Mouse (Mus musculus): ENCODE results near the gene Thbd. TPM values are rescaled to one million over a fixed set of nuclear protein-coding genes. Genes with fewer than 3 reads are reported as not detected.

The Thbd gene
- polyA plus RNA-seq, 1 experiment from 2014 or later = 8.8 TPM

DNA sequence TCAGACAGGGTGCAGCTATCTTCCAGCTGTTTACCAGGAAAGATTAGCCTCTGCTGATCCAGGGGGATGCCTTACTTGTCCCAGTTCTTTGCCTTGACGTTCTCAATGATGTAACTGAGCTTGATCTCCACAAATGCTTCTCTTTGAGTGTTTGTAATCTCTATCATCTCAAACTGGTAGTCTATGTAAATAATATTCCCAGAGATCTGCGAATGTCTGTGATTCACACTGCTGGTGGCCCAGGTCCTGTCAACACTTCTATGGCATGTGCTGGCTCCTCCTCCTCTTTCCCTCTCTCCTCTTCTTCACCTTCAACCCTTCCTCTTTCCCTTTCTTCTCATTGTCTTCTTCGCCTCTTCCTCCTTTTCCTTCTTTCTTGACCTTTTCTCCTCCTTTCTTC is 11.2 kb upstream of the Thbd start:
- Histone ChIP-seq H3K4me2 (no peak overlapping the region), H3K4me3 (no peak overlapping the region), H3K27me3 (no peaks in the 10 kb centered on the region), H3K36me3 (no peaks in the 10 kb centered on the region), H3K27ac (no peak overlapping the region), H3K9ac (no peak overlapping the region), H3K4me1 (replicated peaks) (no peaks in the 10 kb centered on the region), H3K9me3 (no peaks in the 10 kb centered on the region)
- WGBS = 84% methylated on average over 3 of the region's 3 CpGs
- no peak for ATAC-seq (ENCODE audit: low FRiP score)

DNA sequence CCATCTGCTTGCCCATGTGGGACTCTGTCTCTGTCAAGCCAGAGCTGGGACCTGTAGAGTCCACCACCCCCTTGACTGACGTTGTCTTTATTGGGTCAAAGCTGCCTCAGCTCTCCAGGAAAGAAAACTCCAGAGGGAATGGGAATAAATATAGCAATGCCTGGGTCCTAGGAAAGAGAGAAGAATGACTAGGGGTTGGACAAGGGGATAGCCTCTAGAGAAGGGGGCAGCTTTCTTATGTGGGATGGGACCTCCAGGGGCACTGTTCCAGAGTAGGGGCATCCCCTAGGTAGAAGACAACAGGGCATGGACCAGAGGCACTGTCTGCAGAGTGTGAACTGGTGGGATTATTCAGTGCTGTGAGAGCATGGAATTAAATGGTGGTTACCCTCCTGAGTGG is 1.8 kb upstream of the Thbd start:
- ATAC-seq (ENCODE audit: low FRiP score) = no peak
- H3K4me3 ChIP-seq = no peak overlapping the region
- no peaks in the 10 kb centered on the region for H3K36me3 ChIP-seq
- no peaks in the 10 kb centered on the region for H3K9me3 ChIP-seq
- H3K27me3 ChIP-seq = peaks cover 48% of the 10 kb centered on the region
- WGBS = 90% methylated on average over 1 of the region's 1 CpGs
- no peak overlapping the region for H3K4me2 ChIP-seq
- peaks cover 30% of the 10 kb centered on the region for H3K4me1 ChIP-seq (replicated peaks)
- H3K27ac ChIP-seq = no peak overlapping the region
- no peak overlapping the region for H3K9ac ChIP-seq

DNA sequence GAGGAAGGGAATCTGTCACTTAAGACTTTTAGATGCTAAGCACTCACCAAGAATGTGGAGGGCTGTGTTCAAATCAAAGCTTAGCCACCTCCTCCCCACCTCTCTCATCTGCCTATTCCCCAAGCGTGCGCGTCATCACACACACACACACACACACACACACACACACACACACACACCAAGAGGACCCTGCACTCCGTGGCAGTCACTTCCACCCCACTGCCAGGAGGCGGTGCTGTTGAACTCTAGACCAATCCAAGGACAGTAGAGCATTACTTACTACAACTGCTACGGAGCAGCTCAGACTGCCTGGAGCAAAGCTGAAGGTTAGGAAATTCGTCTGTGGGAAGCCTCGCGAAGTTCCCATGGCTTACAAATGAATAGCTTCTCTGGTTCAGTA is 1.2 kb upstream of the Thbd start:
- Histone ChIP-seq H3K4me3 (no peak overlapping the region), H3K4me1 (replicated peaks) (peaks cover 30% of the 10 kb centered on the region), H3K27ac (no peak overlapping the region), H3K36me3 (no peaks in the 10 kb centered on the region), H3K9ac (no peak overlapping the region), H3K9me3 (no peaks in the 10 kb centered on the region), H3K27me3 (peaks cover 55% of the 10 kb centered on the region), H3K4me2 (no peak overlapping the region)
- 17% methylated on average over 9 of the region's 9 CpGs for WGBS
- ATAC-seq (ENCODE audit: low FRiP score) = peak; percentile 79

DNA sequence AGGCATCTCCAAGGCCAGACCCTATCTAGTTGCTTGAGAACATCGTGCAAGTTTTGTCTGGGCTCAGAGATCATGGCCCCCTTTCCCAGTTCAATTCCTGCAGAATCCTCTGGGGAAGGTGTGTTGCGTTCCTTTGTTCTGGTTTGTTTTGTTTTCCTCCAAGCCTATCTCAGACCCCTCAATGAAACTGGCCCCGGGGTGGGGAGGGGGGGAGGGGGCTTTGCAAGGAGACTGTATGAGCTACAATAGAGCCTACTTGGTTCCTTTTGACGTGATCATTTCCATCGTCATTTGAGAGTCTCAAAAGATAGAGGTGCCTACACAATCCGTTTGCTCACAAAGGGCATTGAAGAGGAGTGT is 753 bp upstream of the Thbd start:
- no peak overlapping the region for H3K4me3 ChIP-seq
- H3K9ac ChIP-seq = no peak overlapping the region
- 7% methylated on average over 6 of the region's 6 CpGs for WGBS
- H3K4me1 ChIP-seq (replicated peaks) = peaks cover 30% of the 10 kb centered on the region
- no peaks in the 10 kb centered on the region for H3K36me3 ChIP-seq
- H3K4me2 ChIP-seq = no peak overlapping the region
- peaks cover 56% of the 10 kb centered on the region for H3K27me3 ChIP-seq
- 0 out of 2 replicates have a peak, but pooled peaks have one; percentile 11 for ATAC-seq (ENCODE audit: low FRiP score)
- H3K27ac ChIP-seq = no peak overlapping the region
- H3K9me3 ChIP-seq = no peaks in the 10 kb centered on the region

DNA sequence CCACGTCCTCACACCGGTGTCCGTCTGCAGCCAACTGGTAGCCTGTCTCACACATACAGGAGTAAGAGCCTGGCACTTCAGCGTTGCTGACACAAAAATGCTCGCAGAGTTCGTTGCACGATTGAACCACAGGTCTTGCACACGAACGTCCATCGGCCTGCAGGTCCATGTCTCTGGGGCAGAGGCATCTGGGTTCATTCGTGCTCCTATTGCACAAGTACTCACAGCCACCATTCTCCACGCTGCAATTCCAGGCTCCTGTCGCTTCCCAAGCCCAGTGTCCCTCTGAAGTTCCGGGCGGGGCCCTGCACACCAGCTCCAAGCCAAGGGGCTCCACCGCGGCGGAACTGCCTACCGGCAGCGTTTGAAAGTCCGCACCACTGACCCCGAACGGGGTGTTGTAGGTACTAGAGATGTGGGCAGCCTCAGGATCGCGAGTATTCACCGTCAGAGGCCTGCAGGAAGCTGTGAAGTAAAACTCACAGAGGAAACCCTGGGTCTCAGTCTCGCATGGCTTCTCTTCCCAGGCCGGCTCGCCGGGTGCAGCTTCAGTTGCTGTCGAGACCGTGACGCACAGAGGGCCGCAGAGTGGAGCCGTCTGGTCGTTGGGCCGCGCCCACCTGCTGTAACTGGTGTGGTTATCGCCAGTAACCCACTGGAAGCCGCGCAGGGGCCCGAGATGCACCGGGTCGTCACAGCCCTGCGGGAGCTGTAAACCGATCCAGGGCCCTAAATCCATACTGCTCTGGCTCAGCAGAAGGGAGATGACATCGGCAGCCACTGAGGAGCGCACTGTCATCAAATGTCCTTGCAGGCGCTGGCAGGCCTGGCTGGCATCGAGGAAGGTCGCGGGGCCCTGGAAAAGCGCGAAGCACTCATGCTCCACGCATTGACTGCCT is 768 bp downstream of the Thbd start:
- peak overlapping the region; percentile 54 for H3K9ac ChIP-seq
- peaks cover 30% of the 10 kb centered on the region for H3K4me1 ChIP-seq (replicated peaks)
- peak; percentile 43 for ATAC-seq (ENCODE audit: low FRiP score)
- H3K27me3 ChIP-seq = peaks cover 67% of the 10 kb centered on the region
- H3K4me3 ChIP-seq = peak overlapping the region; percentile 41
- H3K4me2 ChIP-seq = peak overlapping the region; percentile 62
- H3K27ac ChIP-seq = 0 out of 2 replicates have a peak overlapping the region, but pooled peaks have one; percentile 0
- WGBS = 5% methylated on average over 55 of the region's 55 CpGs
- no peaks in the 10 kb centered on the region for H3K36me3 ChIP-seq
- H3K9me3 ChIP-seq = no peaks in the 10 kb centered on the region

DNA sequence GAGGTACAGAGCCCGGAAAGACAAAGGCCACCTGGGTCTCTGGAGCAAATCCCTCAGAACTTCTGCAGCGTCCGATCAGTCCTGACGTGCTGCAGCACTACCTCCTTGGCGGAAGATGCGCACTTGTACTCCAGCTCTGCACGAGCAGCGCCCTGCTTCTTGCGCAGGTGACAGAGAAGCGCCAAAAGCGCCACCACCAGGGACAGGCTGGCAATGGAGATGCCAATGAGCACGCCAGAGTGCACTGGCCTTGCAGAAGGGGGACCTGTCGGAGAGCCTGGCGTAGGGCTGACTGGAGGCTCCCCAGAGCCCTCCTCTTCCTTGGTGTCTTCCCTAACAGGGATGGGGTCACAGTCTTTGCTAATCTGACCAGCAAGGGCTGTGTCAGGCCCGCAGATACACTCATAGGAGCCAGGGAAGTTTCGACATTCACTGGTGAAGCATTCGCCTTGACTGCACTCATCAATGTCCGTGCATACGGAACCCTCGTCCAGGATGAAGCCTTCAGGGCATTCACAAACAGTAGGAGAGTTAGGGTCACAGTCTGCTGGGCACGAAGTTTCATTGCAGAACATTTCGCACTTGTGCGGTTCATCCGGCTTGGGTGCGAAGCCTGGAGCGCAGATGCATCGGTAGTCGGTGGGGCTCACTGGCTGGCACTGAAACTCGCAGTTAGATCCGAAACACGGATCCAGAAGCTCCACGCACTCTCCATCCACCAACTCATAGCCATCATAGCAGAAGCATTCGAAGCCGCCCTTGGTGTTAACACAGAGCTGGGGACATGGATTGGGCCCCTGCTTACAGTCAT is 1.6 kb downstream of the Thbd start:
- Histone ChIP-seq H3K9ac (peak overlapping the region; percentile 60), H3K27ac (no peak overlapping the region), H3K4me2 (peak overlapping the region; percentile 62), H3K4me1 (replicated peaks) (peaks cover 30% of the 10 kb centered on the region), H3K9me3 (no peaks in the 10 kb centered on the region), H3K4me3 (peak overlapping the region; percentile 41), H3K36me3 (no peaks in the 10 kb centered on the region), H3K27me3 (peaks cover 68% of the 10 kb centered on the region)
- 12% methylated on average over 34 of the region's 34 CpGs for WGBS
- peak; percentile 26; the same call in 1 of the 2 replicates for ATAC-seq (ENCODE audit: low FRiP score)

GRCm38 (mm10) chr2:148404906-148405305 is 3.1 kb downstream of the Thbd start:
- ATAC-seq (ENCODE audit: low FRiP score) = no peak
- peaks cover 68% of the 10 kb centered on the region for H3K27me3 ChIP-seq

GRCm38 (mm10) chr2:148402227-148402626 is 5.8 kb downstream of the Thbd start:
- Histone ChIP-seq H3K9me3 (no peaks in the 10 kb centered on the region), H3K4me3 (no peak overlapping the region), H3K36me3 (no peaks in the 10 kb centered on the region), H3K27me3 (peaks cover 54% of the 10 kb centered on the region), H3K9ac (no peak overlapping the region), H3K4me2 (no peak overlapping the region), H3K27ac (no peak overlapping the region), H3K4me1 (replicated peaks) (peaks cover 15% of the 10 kb centered on the region)
- WGBS = 77% methylated on average over 1 of the region's 1 CpGs
- ATAC-seq (ENCODE audit: low FRiP score) = no peak

More at GRCm38 (mm10) chr2:148404906-148405305, 3.1 kb downstream of the Thbd start:
- H3K4me3 ChIP-seq = no peak overlapping the region
- no peak overlapping the region for H3K9ac ChIP-seq
- no peaks in the 10 kb centered on the region for H3K36me3 ChIP-seq
- no peaks in the 10 kb centered on the region for H3K9me3 ChIP-seq
- H3K4me1 ChIP-seq (replicated peaks) = peaks cover 30% of the 10 kb centered on the region
- H3K4me2 ChIP-seq = no peak overlapping the region
- 77% methylated on average over 5 of the region's 5 CpGs for WGBS
- H3K27ac ChIP-seq = no peak overlapping the region

DNA sequence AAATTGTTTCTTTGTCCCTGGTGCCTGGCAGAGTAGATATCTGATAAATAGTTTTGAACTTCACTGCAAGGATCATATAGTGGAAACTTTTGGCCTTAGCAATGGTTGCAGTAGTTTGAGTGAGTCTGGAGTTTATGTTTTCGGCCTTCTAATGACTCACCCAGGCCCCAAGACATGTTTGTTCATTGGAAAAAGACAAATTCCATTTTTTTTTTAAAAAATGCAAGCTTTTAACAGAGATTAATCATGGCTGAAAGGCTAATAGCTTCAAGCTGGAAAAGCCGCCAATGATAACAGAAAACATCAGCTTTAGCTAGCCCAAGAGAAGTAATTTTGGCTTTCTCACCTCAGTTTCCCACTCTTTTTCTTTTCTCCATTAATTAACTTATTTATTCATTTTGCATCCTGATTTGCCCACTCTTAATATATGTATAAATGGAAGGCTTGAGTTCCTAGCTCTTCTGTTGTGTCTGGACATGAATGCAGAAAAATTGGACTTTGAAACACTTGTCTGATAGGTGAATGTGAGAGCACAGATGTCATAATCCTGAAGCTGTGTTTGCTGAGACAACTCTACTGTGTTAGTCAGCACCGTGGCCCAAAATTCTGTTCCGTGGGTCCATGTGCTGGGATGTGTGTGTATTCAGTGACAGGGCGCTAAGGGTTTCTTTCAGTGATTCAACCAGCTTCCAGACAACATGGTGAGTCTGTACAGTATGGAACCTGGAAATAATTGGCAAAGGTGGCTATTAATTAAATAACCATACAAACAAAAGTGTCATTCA is 8.9 kb downstream of the Thbd start:
- Histone ChIP-seq H3K9ac (no peak overlapping the region), H3K9me3 (no peaks in the 10 kb centered on the region), H3K27me3 (peaks cover 52% of the 10 kb centered on the region), H3K4me3 (no peak overlapping the region), H3K4me1 (replicated peaks) (peaks cover 9% of the 10 kb centered on the region; the same call in 1 of the 2 replicates), H3K27ac (no peak overlapping the region), H3K4me2 (no peak overlapping the region), H3K36me3 (no peaks in the 10 kb centered on the region)
- 96% methylated on average over 5 of the region's 5 CpGs for WGBS
- no peak for ATAC-seq (ENCODE audit: low FRiP score)

GRCm38 (mm10) chr2:148397784-148398100 is 10.2 kb downstream of the Thbd start:
- WGBS = 90% methylated on average over 1 of the region's 1 CpGs
- Histone ChIP-seq H3K27me3 (peaks cover 58% of the 10 kb centered on the region), H3K36me3 (no peaks in the 10 kb centered on the region), H3K9me3 (no peaks in the 10 kb centered on the region), H3K9ac (no peak overlapping the region), H3K27ac (no peak overlapping the region), H3K4me3 (no peak overlapping the region), H3K4me1 (replicated peaks) (peaks cover 9% of the 10 kb centered on the region; the same call in 1 of the 2 replicates), H3K4me2 (no peak overlapping the region)
- ATAC-seq (ENCODE audit: low FRiP score) = no peak

- ATAC-seq (ENCODE audit: low FRiP score) = no peak
- WGBS = 80% methylated on average over 11 of the region's 11 CpGs
- H3K9me3 ChIP-seq = no peaks in the 10 kb centered on the region
- no peak overlapping the region for H3K27ac ChIP-seq
- H3K27me3 ChIP-seq = peaks cover 55% of the 10 kb centered on the region
- no peak overlapping the region for H3K9ac ChIP-seq
- H3K4me3 ChIP-seq = no peak overlapping the region
- peaks cover 9% of the 10 kb centered on the region; the same call in 1 of the 2 replicates for H3K4me1 ChIP-seq (replicated peaks)
- no peaks in the 10 kb centered on the region for H3K36me3 ChIP-seq
- no peak overlapping the region for H3K4me2 ChIP-seq
Observed at GRCm38 (mm10) chr2:148397015-148397783, 10.8 kb downstream of the Thbd start.
